Mouse (Mus musculus) heart, embryonic 11.5 days (tissue): ENCODE measurements around the gene Pcmtd2. TPM values are rescaled to one million over a fixed set of nuclear protein-coding genes. Genes with fewer than 3 reads are reported as not detected.

ENCODE experiments used
- polyA plus RNA-seq: library from polyadenylated mRNA; unstranded; fragments of >200 nt; fragmentation: Nextera tagmentation; extraction: Ambion mirVana; gene quantifications from 2 replicates; pipeline ENCODE4 v1.2.1, GENCODE M21; 2014

Pcmtd2 gene
- polyA plus RNA-seq, 1 experiment from 2014 or later = 23.6 TPM

Other genes starting within 250 kb of the Pcmtd2 start
- 45.5 and 53.2 TPM in 2 replicates for gene Prpf6, start 246.0 kb upstream of the Pcmtd2 start, polyA plus RNA-seq
- gene Zfp512b, start 245.1 kb upstream of the Pcmtd2 start, polyA plus RNA-seq = 26.3 and 26.5 TPM in 2 replicates
- gene Samd10, start 238.6 kb upstream of the Pcmtd2 start, polyA plus RNA-seq = 13.7 and 14.6 TPM in 2 replicates
- not detected in 2 replicates for gene Gm29797, start 180.8 kb upstream of the Pcmtd2 start, polyA plus RNA-seq
- gene Sox18, start 166.2 kb upstream of the Pcmtd2 start, polyA plus RNA-seq = 18.6 and 22.2 TPM in 2 replicates
- 13.5 and 14.1 TPM in 2 replicates for gene Tcea2, start 157.5 kb upstream of the Pcmtd2 start, polyA plus RNA-seq
- gene Rgs19, start 143.9 kb upstream of the Pcmtd2 start, polyA plus RNA-seq = 57.7 and 61.3 TPM in 2 replicates
- gene Lkaaear1, start 139.4 kb upstream of the Pcmtd2 start, polyA plus RNA-seq = not detected in 2 replicates
- gene Oprl1, start 122.8 kb upstream of the Pcmtd2 start, polyA plus RNA-seq = 7.5 and 9.2 TPM in 2 replicates
- 0.06 and 0.65 TPM in 2 replicates for gene Myt1, start 74.5 kb upstream of the Pcmtd2 start, polyA plus RNA-seq
- 54.0 and 62.5 TPM in 2 replicates for gene Polr3k, start 26.5 kb downstream of the Pcmtd2 start, polyA plus RNA-seq
- gene Gm14496, start 153.3 kb downstream of the Pcmtd2 start, polyA plus RNA-seq = not detected in 2 replicates